Mouse (Mus musculus): ENCODE measurements at regions not wholly inside any gene's neighbourhood (a gene's known extent, or its start where the extent isn't known, plus 50 kb on each side); places are given as distances from the start of the nearest gene placed in this dataset.

DNA sequence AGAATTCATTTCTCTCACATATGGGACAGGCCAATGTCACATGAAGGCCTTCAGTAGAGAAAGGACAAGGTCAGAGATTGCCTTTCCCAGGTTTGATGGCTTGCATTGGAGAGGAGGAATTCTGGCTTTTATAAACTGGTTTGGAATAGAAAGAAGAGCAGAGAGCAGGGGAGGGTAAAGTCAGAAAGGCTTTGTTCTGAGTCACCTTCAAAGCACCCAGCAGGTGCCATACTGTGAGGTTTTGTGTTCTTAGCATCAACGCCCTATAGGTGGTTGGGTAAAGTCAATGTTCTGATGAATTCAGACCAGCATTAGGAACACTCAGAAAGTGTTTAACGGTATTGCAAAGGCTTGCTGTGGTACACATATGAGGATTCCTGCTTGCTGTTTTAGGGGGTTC lies 244.5 kb downstream of the Dact1 start:
- TF ChIP-seq POU5F1 (IDR thresholded peaks at IDR 0.05; ENCODE audit: borderline replicate concordance, low read length), result no peak
- TF ChIP-seq CTCF (conservative IDR thresholded peaks at IDR 0.05; ENCODE audit: low read length), result no peak
- peak; percentile 55; the same call in 1 of the 2 replicates for TF ChIP-seq NANOG (IDR thresholded peaks at IDR 0.05; ENCODE audit: borderline replicate concordance, low read length)
